Mouse (Mus musculus): Measurements from ENCODE around the gene Ryr3.
A peak's percentile ranks its signal among the peaks of the same experiment; 100 is the strongest.

The Ryr3 gene

GRCm38 (mm10) chr2:112669461-112669860 is 547.4 kb downstream of the Ryr3 start:
- peak; percentile 29 for DNase-seq (ENCODE audit: extremely low read depth, low read depth)

- DNase-seq (ENCODE audit: extremely low read depth, low read depth) = peak; percentile 22
Observed at GRCm38 (mm10) chr2:112656131-112656530, 560.8 kb downstream of the Ryr3 start.

GRCm38 (mm10) chr2:112653836-112654235 is 563.1 kb downstream of the Ryr3 start:
- no peak for DNase-seq (ENCODE audit: extremely low read depth, low read depth)

GRCm38 (mm10) chr2:112637206-112637605 is 579.7 kb downstream of the Ryr3 start:
- DNase-seq (ENCODE audit: extremely low read depth, low read depth) = no peak

- no peak for DNase-seq (ENCODE audit: extremely low read depth, low read depth)
Observed at GRCm38 (mm10) chr2:112632536-112632935, 584.4 kb downstream of the Ryr3 start.

GRCm38 (mm10) chr2:112630669-112631068 is 586.2 kb downstream of the Ryr3 start:
- DNase-seq (ENCODE audit: extremely low read depth, low read depth) = no peak

GRCm38 (mm10) chr2:112625156-112625555 is 591.7 kb downstream of the Ryr3 start:
- no peak for DNase-seq (ENCODE audit: extremely low read depth, low read depth)

GRCm38 (mm10) chr2:112617206-112617605 is 599.7 kb downstream of the Ryr3 start:
- DNase-seq (ENCODE audit: extremely low read depth, low read depth) = no peak

- no peak for DNase-seq (ENCODE audit: extremely low read depth, low read depth)
Observed at GRCm38 (mm10) chr2:112614375-112614774, 602.5 kb downstream of the Ryr3 start.

GRCm38 (mm10) chr2:112612628-112613027 is 604.3 kb downstream of the Ryr3 start:
- no peak for DNase-seq (ENCODE audit: extremely low read depth, low read depth)

GRCm38 (mm10) chr2:112606536-112606935 is 610.4 kb downstream of the Ryr3 start:
- DNase-seq (ENCODE audit: extremely low read depth, low read depth) = no peak

- DNase-seq (ENCODE audit: extremely low read depth, low read depth) = no peak
Observed at GRCm38 (mm10) chr2:112602487-112602886, 614.4 kb downstream of the Ryr3 start.

- DNase-seq (ENCODE audit: extremely low read depth, low read depth) = no peak
Observed at GRCm38 (mm10) chr2:112600222-112600621, 616.7 kb downstream of the Ryr3 start.

- DNase-seq (ENCODE audit: extremely low read depth, low read depth) = no peak
Observed at GRCm38 (mm10) chr2:112597064-112597463, 619.8 kb downstream of the Ryr3 start.

GRCm38 (mm10) chr2:112596415-112596814 is 620.5 kb downstream of the Ryr3 start:
- DNase-seq (ENCODE audit: extremely low read depth, low read depth) = no peak

GRCm38 (mm10) chr2:112595807-112596206 is 621.1 kb downstream of the Ryr3 start:
- DNase-seq (ENCODE audit: extremely low read depth, low read depth) = no peak

GRCm38 (mm10) chr2:112593781-112594180 is 623.1 kb downstream of the Ryr3 start:
- no peak for DNase-seq (ENCODE audit: extremely low read depth, low read depth)

- no peak for DNase-seq (ENCODE audit: extremely low read depth, low read depth)
Observed at GRCm38 (mm10) chr2:112593322-112593721, 623.6 kb downstream of the Ryr3 start.

GRCm38 (mm10) chr2:112591451-112591871 is 625.4 kb downstream of the Ryr3 start:
- no peak for DNase-seq (ENCODE audit: extremely low read depth, low read depth)

GRCm38 (mm10) chr2:112590985-112591384 is 625.9 kb downstream of the Ryr3 start:
- no peak for DNase-seq (ENCODE audit: extremely low read depth, low read depth)

Measured in MEL-GATA-1-ER (cell line).